Mouse (Mus musculus) neural tube, embryonic 15.5 days (tissue): ENCODE data around the gene Olfr325. TPM values are rescaled to one million over a fixed set of nuclear protein-coding genes. Genes with fewer than 3 reads are reported as not detected.

Experiments
- ATAC-seq: fragments of 200-750 bp; cut with Nextera tagmentation; 2 replicates; pipeline ENCODE4 v1.8.0; 2017; ENCODE audit warnings: mild to moderate bottlenecking, moderate TSS enrichment, moderate library complexity; ENCODE audit not compliant: low FRiP score
- H3K27ac ChIP-seq: fragments of 300-500 bp; sonication (generic); replicated peaks from 2 replicates; pipeline ENCODE4 v1.5.1; 2015; ENCODE audit warnings: mild to moderate bottlenecking, inconsistent platforms
- H3K27me3 ChIP-seq: fragments of 300-500 bp; sonication (generic); replicated peaks from 2 replicates; pipeline ENCODE4 v1.6.1; 2015; ENCODE audit warnings: inconsistent platforms
- H3K36me3 ChIP-seq: fragments of 300-500 bp; sonication (generic); 2 replicates; pipeline ENCODE4 v1.6.1; 2015; ENCODE audit warnings: inconsistent platforms
- H3K4me1 ChIP-seq: fragments of 300-500 bp; sonication (generic); 2 replicates; pipeline ENCODE4 v1.6.1; 2015; ENCODE audit warnings: inconsistent platforms
- H3K4me2 ChIP-seq: fragments of 300-500 bp; sonication (generic); 2 replicates; pipeline ENCODE4 v1.6.1; 2015; ENCODE audit warnings: inconsistent platforms, mild to moderate bottlenecking, moderate library complexity
- H3K4me3 ChIP-seq: fragments of 300-500 bp; sonication (generic); replicated peaks from 2 replicates; pipeline ENCODE4 v1.5.1; 2015; ENCODE audit warnings: mild to moderate bottlenecking, inconsistent platforms
- H3K9ac ChIP-seq: fragments of 300-500 bp; sonication (generic); replicated peaks from 2 replicates; pipeline ENCODE4 v1.6.1; 2015; ENCODE audit warnings: mild to moderate bottlenecking, inconsistent platforms
- H3K9me3 ChIP-seq: fragments of 300-500 bp; sonication (generic); replicated peaks from 2 replicates; pipeline ENCODE4 v1.6.1; 2016; ENCODE audit warnings: inconsistent platforms
- WGBS: fragments of 180-500 bp; shearing (Covaris S2); methylation state at CpG from one replicate; pipeline ENCODE4 v1.1.7; 2015; ENCODE audit warnings: mixed read lengths; 5-methylcytosine and 5-hydroxymethylcytosine counted together
- polyA plus RNA-seq: library from polyadenylated mRNA; unstranded; fragments of >200 nt; fragmentation: Nextera tagmentation; extraction: Ambion mirVana; gene quantifications from 2 replicates; pipeline ENCODE4 v1.2.1, GENCODE M21; 2015

The Olfr325 gene
- polyA plus RNA-seq, 1 experiment from 2014 or later: not detected

GRCm38 (mm10) chr11:58602800-58603560 is 25.4 kb downstream of the Olfr325 start:
- no peak for ATAC-seq
- Histone ChIP-seq H3K9me3 (no peaks in the 10 kb centered on the region), H3K27me3 (no peaks in the 10 kb centered on the region), H3K4me1 (no peaks in the 10 kb centered on the region), H3K27ac (no peak overlapping the region), H3K36me3 (no peaks in the 10 kb centered on the region), H3K4me2 (no peak overlapping the region), H3K4me3 (no peak overlapping the region), H3K9ac (no peak overlapping the region)
- 86% methylated on average over 6 of the region's 6 CpGs for WGBS

DNA sequence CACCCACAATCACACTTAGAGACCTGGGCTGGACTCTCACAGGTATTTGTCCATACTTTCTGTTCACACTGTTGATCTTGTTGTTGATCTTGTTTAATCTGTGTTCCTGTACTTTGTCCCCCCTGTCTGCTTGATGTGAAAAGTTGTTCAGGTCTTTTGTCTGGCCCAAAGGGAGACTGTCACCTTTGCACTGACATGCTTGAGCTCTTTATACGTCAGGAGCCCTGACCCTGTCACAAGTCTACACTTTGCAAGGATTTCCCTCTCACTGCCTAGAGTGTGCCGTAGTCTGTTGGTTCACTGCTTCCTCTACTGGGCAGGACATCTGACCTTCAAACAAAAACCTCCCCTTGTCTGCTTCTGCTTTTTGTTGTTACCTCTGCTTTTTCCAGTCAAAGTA is 27.2 kb downstream of the Olfr325 start:
- Histone ChIP-seq H3K36me3 (no peaks in the 10 kb centered on the region), H3K27ac (no peak overlapping the region), H3K9ac (no peak overlapping the region), H3K4me3 (no peak overlapping the region), H3K4me2 (no peak overlapping the region), H3K9me3 (no peaks in the 10 kb centered on the region), H3K27me3 (no peaks in the 10 kb centered on the region), H3K4me1 (no peaks in the 10 kb centered on the region)
- 85% methylated on average over 2 of the region's 2 CpGs for WGBS
- no peak for ATAC-seq

DNA sequence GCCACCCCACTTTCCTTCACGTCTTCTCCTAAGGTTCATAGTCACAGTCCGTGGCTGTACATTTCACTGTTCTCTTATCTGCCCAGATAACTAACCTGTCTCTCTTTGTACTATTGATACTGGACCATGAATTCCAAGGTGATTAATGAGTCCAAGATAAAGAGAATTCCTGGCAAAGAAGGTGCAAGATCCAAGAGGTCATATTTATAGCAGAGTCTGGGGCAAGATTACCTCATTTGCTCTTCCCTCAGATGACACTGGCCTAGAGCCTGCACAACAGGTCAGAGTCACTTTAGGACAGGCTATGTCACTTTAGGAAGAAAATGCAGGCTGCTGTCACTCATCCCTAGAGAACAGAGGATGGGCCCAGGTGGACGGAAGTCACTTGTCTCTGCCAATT is 27.7 kb downstream of the Olfr325 start:
- H3K9me3 ChIP-seq: no peaks in the 10 kb centered on the region

GRCm38 (mm10) chr11:58606177-58606919 is 28.8 kb downstream of the Olfr325 start:
- no peaks in the 10 kb centered on the region for H3K9me3 ChIP-seq
- no peaks in the 10 kb centered on the region for H3K27me3 ChIP-seq
- WGBS: 90% methylated on average over 12 of the region's 12 CpGs
- no peak overlapping the region for H3K4me2 ChIP-seq
- H3K36me3 ChIP-seq: no peaks in the 10 kb centered on the region
- no peak for ATAC-seq
- H3K4me1 ChIP-seq: no peaks in the 10 kb centered on the region
- no peak overlapping the region for H3K4me3 ChIP-seq
- no peak overlapping the region for H3K9ac ChIP-seq
- H3K27ac ChIP-seq: no peak overlapping the region

More for the DNA sequence above, 27.7 kb downstream of the Olfr325 start:
- WGBS: 88% methylated on average over 3 of the region's 3 CpGs
- no peaks in the 10 kb centered on the region for H3K27me3 ChIP-seq
- no peak overlapping the region for H3K27ac ChIP-seq
- no peak overlapping the region for H3K9ac ChIP-seq
- H3K4me1 ChIP-seq: no peaks in the 10 kb centered on the region
- ATAC-seq: no peak
- H3K4me2 ChIP-seq: no peak overlapping the region
- H3K4me3 ChIP-seq: no peak overlapping the region
- H3K36me3 ChIP-seq: no peaks in the 10 kb centered on the region

- Histone ChIP-seq H3K36me3 (no peaks in the 10 kb centered on the region), H3K9ac (no peak overlapping the region), H3K27ac (no peak overlapping the region), H3K9me3 (no peaks in the 10 kb centered on the region), H3K4me3 (no peak overlapping the region), H3K4me2 (no peak overlapping the region), H3K4me1 (no peaks in the 10 kb centered on the region), H3K27me3 (no peaks in the 10 kb centered on the region)
- ATAC-seq: no peak
- WGBS: 83% methylated on average over 6 of the region's 6 CpGs
These were observed 29.5 kb downstream of the Olfr325 start for GRCm38 (mm10) chr11:58607030-58607429.

DNA sequence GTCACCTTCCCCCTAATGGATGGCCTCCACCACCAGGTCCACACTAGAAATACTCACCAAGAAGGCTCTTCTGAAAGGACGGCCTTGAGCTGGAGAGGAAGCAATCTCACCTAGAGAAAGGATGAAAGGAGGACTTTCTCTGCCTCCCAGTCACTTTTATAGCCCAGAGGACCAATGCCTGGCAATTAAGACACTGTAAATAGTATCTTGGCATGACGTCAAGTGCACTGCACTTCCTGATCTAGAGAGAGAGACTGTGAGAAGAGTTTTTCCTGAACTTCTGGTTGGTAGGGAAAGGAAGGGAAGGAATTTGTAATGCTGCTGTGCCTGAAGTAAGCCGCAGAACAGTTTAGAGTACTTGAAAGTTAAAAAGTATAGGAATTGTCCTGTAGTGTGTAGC is 35.8 kb downstream of the Olfr325 start:
- no peak overlapping the region for H3K9ac ChIP-seq
- H3K27ac ChIP-seq: no peak overlapping the region
- no peak overlapping the region for H3K4me3 ChIP-seq
- 48% methylated on average over 3 of the region's 3 CpGs for WGBS
- no peaks in the 10 kb centered on the region for H3K4me1 ChIP-seq
- H3K4me2 ChIP-seq: no peak overlapping the region
- no peaks in the 10 kb centered on the region for H3K36me3 ChIP-seq
- H3K9me3 ChIP-seq: no peaks in the 10 kb centered on the region
- no peak for ATAC-seq
- no peaks in the 10 kb centered on the region for H3K27me3 ChIP-seq

DNA sequence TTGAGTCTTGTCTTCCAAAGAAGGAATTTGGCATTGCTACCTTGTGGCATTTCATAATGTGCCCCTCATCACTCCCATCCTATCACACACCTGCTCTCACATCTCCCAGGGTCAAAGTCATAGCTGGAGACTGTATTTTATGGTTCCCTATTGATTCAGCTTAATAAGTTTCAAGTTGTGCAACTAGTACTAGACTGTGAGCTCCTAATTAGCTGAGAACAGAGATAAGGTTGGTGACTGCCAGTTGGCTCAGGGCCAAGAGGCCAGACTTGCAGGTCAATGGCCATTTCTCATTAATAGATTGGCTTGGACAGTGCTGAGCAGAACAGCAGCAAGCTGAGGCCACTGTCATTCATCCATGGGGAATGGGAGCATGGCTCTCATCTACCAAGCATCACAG is 37.0 kb downstream of the Olfr325 start:
- Histone ChIP-seq H3K4me1 (no peaks in the 10 kb centered on the region), H3K27me3 (no peaks in the 10 kb centered on the region), H3K4me2 (no peak overlapping the region), H3K9me3 (no peaks in the 10 kb centered on the region), H3K9ac (no peak overlapping the region), H3K4me3 (no peak overlapping the region), H3K27ac (no peak overlapping the region), H3K36me3 (no peaks in the 10 kb centered on the region)
- ATAC-seq: no peak

GRCm38 (mm10) chr11:58615975-58616374 is 38.4 kb downstream of the Olfr325 start, which contains the start of gene 2210407C18Rik:
2210407C18Rik (minus strand) TSS chr11:58616075.
- no peak within 1 kb of the TSS for H3K4me3 ChIP-seq
- H3K27me3 ChIP-seq: no peaks in the 10 kb centered on the region
- H3K4me2 ChIP-seq: no peak within 1 kb of the TSS
- no peaks in the 10 kb centered on the region for H3K36me3 ChIP-seq
- WGBS: 92% methylated on average over 4 of the region's 4 CpGs
- ATAC-seq: no peak
- no peak within 1 kb of the TSS for H3K9ac ChIP-seq
- H3K4me1 ChIP-seq: no peaks in the 10 kb centered on the region
- no peak within 1 kb of the TSS for H3K27ac ChIP-seq
- no peaks in the 10 kb centered on the region for H3K9me3 ChIP-seq

DNA sequence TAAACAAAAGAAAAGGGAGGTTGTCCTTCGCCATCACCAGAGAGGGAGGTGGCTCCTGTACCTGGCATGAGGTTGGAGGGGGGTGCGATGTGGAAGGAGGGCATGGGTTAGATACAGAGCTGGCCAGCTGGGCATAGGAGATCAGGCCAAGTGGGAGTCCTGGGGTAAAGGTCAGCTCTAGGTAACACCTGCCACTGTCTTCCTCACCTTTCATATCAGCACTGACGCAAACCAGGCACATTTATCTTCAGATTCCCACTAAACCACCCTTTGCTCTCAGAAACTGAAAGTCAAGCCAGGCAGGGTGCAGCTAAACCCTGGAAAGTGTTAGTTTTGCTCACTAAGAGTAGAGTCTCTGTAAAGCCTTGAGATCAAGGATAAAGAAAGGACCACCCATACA is 40.8 kb downstream of the Olfr325 start:
- WGBS: 85% methylated on average over 3 of the region's 3 CpGs
- Histone ChIP-seq H3K27me3 (no peaks in the 10 kb centered on the region), H3K4me2 (no peak overlapping the region), H3K9ac (no peak overlapping the region), H3K9me3 (no peaks in the 10 kb centered on the region), H3K36me3 (no peaks in the 10 kb centered on the region), H3K4me3 (no peak overlapping the region), H3K27ac (no peak overlapping the region), H3K4me1 (no peaks in the 10 kb centered on the region)
- no peak for ATAC-seq

DNA sequence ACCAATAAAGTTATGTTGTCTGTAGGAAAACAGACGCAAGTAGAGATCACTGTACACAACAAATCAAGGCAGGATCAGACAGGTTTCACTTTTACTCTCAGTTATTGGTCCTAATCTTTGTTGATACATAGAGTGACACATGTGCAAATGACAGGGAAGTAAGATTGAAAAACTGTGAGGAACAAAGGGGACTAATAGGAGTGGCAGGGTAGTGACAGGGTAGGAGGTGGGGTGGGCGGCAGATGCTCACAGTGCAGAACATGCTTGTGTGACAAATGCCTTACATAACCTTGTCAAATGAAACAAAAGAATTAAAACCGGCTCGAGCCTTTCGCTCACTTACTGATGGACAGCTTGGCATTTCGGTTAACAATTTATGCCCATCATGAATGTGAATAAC is 41.3 kb downstream of the Olfr325 start:
- Histone ChIP-seq H3K4me3 (no peak overlapping the region), H3K36me3 (no peaks in the 10 kb centered on the region), H3K9me3 (no peaks in the 10 kb centered on the region), H3K9ac (no peak overlapping the region), H3K4me1 (no peaks in the 10 kb centered on the region), H3K27ac (no peak overlapping the region), H3K4me2 (no peak overlapping the region), H3K27me3 (no peaks in the 10 kb centered on the region)
- WGBS: 64% methylated on average over 6 of the region's 6 CpGs
- no peak for ATAC-seq

DNA sequence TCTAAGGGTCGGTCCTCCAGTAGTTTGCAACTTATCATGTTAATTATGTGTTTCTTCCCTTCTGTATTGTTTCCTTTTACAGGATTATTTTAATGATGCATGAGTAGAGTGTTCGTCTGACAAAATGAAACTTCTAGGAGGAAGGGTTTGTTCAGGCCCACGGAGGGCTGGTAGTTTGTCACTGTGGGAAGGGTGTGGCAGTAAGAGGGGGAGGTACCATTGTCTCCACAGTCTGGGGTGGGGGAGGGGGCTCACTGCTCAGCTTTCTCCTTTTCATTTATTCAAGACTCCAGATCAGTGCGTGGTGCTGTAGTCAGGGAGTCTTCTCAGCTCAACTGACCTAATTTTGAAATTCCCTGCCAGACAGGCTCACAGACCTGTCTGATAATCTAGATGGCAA is 48.6 kb downstream of the Olfr325 start:
- Histone ChIP-seq H3K9ac (no peak overlapping the region), H3K4me1 (no peaks in the 10 kb centered on the region), H3K27ac (no peak overlapping the region), H3K4me3 (no peak overlapping the region), H3K9me3 (no peaks in the 10 kb centered on the region), H3K4me2 (no peak overlapping the region), H3K36me3 (no peaks in the 10 kb centered on the region), H3K27me3 (no peaks in the 10 kb centered on the region)
- WGBS: 56% methylated on average over 4 of the region's 4 CpGs
- ATAC-seq: no peak

GRCm38 (mm10) chr11:58630401-58630800 is 52.9 kb downstream of the Olfr325 start, which contains the start of gene Olfr323:
Olfr323 (minus strand) TSS chr11:58630501.
- Histone ChIP-seq H3K27me3 (no peaks in the 10 kb centered on the region), H3K4me3 (no peak within 1 kb of the TSS), H3K4me2 (no peak within 1 kb of the TSS), H3K27ac (no peak within 1 kb of the TSS), H3K4me1 (no peaks in the 10 kb centered on the region), H3K36me3 (no peaks in the 10 kb centered on the region), H3K9me3 (no peaks in the 10 kb centered on the region), H3K9ac (no peak within 1 kb of the TSS)
- ATAC-seq: no peak
- 76% methylated on average over 5 of the region's 5 CpGs for WGBS
